Mouse (Mus musculus) C2C12 (cell line): ENCODE data around the gene Sorbs1.

Experiments
- CEBPB ChIP-seq: IDR thresholded peaks from one replicate; pipeline ENCODE4 v1.6.1; 2011; ENCODE audit warnings: low read depth, mild to moderate bottlenecking, control low read depth, moderate library complexity
- CTCF ChIP-seq: IDR thresholded peaks from one replicate; pipeline ENCODE4 v1.5.1; 2011; ENCODE audit not compliant: control insufficient read depth, insufficient read depth, insufficient read length
- MAX ChIP-seq: IDR thresholded peaks from one replicate; pipeline ENCODE4 v1.6.1; 2011; ENCODE audit warnings: mild to moderate bottlenecking, control low read depth
- MYOD1 ChIP-seq: IDR thresholded peaks from one replicate; pipeline ENCODE4 v1.6.1; 2011; ENCODE audit warnings: low read depth; ENCODE audit not compliant: control insufficient read depth, insufficient read length

DNA sequence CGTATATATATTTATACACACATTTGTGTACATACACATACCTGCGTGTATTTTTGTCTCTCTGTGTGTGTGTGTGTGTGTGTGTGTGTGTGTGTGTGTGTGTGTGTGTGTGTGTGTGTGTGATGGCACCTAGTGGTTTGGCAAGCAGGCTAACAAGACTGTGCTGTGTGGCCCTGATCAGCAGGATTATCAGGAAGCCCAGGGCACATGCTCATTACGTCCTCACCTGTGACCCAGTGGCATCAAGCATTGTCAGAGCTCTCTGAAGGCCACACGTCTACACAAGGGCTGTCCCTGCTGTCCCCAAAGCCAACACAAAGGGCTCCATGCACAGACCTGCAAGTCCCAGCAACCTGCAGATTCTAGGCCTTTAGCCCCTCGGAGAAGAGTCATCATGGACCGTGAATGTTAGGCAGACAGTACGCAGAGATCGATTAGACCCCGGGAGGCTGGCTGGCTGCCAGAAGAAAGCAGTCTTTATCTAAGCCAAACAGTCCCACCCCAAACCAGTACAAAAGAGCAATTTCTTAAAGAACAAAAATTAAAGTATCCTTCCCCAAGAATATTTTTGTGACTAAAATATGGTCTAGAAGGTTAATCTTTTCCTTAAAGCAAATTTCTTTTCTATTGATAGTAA lies 52.6 kb downstream of the Sorbs1 start:
- no peak for TF ChIP-seq MAX
- TF ChIP-seq MYOD1: no peak
- no peak for TF ChIP-seq CEBPB
- no peak for TF ChIP-seq CTCF
